Mouse (Mus musculus): Measurements from ENCODE around the gene Ogfr.

Ogfr gene

DNA sequence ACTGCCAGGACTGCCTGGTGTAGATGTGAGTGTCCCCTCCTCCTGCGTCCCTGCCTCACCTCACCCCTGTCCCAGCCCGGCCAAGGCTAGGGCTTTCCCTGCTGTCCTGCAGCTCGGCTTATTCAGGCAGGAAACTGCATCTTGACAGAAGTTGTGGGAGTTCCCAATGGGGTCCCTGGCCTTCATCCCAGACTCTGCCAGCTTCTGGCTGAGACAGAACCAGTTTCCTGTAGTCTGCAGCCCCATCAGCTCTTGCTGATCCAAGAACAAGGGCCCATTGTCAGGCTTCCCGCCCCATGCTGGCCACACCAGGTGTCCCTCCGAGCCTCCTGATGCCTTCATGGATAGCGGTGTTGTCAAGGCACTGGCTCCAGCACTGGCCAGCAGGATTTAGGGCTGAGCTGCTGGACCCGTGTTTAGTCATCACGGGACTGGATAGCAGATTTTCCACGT lies 11.6 kb downstream of the Ogfr start:
- DNase-seq (ENCODE audit: low spot score) = no peak

DNA sequence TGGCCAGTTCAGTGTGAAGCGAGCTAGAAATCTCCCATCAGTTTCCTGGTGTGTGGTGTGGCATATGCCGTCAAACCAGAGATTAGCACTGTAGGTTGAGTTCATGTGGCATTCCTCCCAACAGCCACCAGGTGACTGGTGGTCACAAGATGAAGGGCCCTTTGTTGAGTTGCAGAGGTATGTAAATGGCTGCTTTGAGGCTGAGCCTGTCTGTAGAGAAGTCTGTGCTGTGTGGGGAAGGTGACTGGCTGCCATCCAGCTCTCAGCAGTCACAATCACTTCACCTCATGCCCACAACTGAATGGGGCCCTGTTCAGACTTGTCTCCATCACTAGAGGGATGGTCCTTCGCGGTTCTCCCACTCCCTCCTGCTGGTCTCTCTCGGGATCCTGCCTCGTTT lies 15.7 kb downstream of the Ogfr start:
- DNase-seq (ENCODE audit: low spot score) = no peak

DNA sequence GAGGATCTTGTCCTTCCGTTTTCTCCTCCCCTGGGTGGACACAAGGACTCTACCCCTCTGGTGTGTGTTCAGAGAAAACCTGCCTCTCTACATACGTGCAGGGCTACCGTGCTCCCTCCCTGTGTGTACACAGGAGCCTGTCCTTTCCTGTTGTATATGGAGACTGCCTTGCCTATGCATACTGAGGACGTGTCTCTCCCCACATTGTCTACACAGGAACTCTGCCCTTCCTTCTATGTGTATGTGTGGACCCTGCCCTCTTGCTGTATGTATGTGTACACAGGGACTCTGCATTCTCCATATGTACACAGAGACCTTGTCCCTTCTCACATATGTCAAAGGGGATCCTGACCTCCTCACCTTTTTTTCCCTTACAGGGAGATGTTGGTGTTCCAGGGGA lies 21.2 kb downstream of the Ogfr start:
- DNase-seq (ENCODE audit: low spot score) = no peak

DNA sequence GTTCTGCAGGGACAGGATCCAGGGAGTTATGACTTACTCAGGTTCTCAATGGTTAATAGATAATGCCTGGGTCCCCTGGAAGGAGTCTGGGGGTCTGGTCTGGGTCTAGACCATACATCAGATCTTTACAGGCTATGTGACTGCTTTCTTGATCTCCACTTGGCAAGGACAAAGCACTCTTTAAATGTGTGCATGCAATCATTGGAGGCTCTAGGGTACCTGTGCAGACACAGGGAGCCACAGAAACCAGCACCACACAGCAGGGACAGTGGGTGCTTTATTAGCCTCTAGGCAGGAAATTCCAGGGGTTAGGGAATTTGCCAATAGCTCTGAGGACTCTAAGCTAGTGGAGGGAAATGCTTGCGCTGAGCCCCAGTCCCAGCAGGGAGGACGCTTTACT lies 22.8 kb downstream of the Ogfr start:
- DNase-seq (ENCODE audit: low spot score) = no peak

DNA sequence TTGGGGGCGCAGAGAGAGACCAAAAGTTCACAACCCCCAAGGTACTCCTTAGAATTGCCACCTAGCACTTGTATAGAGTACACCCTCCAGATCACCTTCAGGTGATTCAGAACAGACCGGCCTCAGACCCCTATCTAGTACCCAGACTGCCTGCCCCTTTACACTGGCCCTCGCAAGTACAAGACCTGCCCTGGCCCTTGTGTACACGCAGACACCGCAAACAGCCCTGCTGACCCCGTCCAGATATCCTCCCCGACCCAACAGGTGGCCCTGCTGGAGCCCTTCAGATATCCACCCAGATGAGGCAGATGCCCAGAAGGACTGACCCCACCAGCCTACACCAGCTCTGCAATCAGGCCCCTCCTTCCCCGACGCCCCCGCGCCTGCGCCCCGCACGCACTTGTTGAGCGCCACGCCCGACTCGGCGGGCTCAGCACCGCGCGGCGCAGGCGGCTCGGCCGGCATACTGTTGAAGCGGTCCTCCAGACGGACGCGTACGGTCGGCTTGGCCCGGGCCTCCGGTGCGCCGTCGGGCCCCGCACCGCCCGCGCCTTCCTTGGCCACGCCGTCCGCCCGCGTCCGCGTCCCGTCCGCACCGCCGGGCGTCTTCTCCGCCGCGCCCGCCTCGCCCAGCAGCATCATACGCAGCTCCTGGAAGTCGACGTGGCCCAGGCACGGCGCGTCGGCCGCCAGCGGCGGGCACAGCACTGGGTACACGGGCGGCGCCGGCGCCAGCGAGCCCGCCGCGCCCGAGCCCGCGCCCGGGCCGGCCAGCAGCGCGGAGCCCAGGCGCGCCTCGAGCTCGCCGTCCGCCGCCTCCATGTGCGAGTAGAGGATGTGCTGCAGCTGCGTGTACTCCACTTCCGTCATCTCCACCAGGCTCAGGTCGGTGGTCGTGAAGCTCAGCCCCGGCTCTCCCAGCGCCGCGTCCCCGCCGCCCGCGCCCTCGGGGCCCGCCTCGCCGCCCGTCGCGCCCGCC lies 52.8 kb downstream of the Ogfr start:
- DNase-seq (ENCODE audit: low spot score) = no peak

DNA sequence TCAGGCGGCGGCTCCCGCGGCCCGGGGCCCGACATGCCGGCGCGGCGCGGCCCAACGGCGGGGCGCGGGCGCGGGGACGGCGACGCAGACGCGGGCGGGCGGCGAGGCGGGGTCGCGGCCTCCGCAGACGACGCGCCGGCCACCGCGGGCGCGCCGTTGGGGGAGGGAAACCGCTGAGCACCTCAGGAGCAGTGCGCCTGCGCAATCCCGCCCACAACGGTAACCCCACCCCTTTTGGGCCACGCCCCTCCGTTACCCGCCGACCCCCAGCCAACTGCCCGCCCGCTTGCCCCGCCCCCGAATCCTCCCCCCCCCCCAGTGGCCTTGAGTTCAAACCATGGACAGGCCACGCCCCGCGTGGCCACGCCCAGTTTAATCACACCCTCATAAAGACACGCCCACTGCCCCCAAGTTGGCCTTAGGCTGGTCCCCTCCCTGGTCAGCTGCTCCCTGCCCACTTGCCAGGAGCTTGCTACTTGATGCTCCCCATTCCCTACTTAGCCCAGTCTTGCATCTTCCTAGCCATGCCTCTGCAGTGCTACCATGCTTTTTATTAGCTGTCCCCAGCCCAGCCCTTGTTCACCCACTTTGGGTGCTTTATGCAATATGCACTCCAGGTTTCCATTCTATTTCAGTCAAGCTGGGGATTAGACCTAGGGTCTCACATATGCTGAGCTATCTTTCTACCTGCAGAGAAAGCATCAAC lies 53.7 kb downstream of the Ogfr start, which contains the start of gene Tcfl5:
Gene Tcfl5, minus strand, starts transcription at position 154 of the 706 bp plus-strand sequence.
- DNase-seq (ENCODE audit: low spot score) = no peak

DNA sequence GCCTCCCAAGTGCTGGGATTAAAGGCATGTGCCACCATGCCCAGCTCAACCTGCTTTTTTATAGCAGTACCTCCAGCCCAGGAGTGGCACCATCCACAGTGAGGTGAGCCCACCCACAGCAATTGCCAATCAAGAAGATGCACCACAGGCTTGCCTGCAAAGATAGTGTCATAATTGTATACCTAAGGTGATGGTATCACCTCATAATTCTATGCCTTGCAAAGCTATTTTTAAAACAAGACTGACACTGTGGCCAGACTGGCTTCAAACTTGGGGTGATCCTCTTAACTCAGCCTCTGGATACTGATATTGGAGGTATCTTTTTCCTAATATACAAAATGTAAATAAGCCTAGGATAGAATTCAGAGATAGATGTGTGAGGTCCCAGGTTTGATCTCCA lies 54.6 kb downstream of the Ogfr start:
- DNase-seq (ENCODE audit: low spot score) = no peak

Data from retina, embryonic 14.5 days (tissue).